Mouse (Mus musculus): Measurements from ENCODE around the gene Bach2. TPM values are rescaled to one million over a fixed set of nuclear protein-coding genes. Genes with fewer than 3 reads are reported as not detected.

The Bach2 gene
- polyA plus RNA-seq, 1 experiment from 2014 or later = 8.8 TPM

DNA sequence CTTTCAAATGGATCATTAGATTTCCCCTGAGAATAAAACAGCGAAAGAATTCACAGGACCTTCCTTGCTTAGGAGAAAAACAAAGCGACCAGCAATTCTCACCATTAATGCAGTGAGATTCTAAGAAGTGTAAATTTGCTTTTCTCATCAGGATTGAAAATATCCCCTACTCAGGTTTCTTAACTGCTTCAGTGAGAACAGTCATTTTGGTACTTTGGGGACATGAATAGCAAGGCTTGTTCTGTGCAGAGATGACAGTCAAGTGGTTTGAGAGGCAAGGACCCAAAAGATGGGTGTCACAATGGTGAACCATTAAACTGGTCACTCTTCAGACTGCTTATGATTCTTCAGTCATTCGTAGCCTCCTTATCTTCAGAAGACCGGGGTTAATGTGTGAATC is 263.6 kb downstream of the Bach2 start:
- Histone ChIP-seq H3K27ac (no peak overlapping the region), H3K9me3 (no peaks in the 10 kb centered on the region), H3K4me3 (no peak overlapping the region), H3K4me1 (peaks cover 14% of the 10 kb centered on the region; the same call in 1 of the 2 replicates), H3K27me3 (ENCODE audit: insufficient read depth, poor library complexity, severe bottlenecking) (no peaks in the 10 kb centered on the region), H3K36me3 (peaks cover 16% of the 10 kb centered on the region; the same call in 1 of the 2 replicates)
- DNase-seq (ENCODE audit: low spot score) = no peak
- WGBS = 80% methylated on average over 4 of the region's 4 CpGs

DNA sequence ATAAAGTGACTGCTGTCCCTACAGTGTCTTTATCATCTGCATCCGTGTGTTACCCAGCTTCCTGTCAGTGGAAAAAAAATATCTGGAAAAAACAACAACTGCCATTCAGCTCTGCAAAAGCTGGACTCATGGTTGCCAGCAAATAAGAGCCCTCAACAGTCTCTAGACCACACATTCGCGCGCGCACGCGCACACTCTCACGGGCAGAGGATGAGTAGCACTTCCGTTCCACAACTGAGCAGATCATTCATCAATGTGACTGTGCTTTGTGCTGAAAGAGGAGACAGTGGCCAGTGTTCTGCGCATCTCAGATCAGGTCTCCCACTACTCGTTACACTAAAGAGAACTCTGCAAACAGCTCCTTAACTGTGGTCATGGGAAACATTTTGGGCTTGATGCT is 265.6 kb downstream of the Bach2 start:
- Histone ChIP-seq H3K36me3 (peaks cover 16% of the 10 kb centered on the region; the same call in 1 of the 2 replicates), H3K27ac (0 out of 2 replicates have a peak overlapping the region, but pooled peaks have one; percentile 1)

DNA sequence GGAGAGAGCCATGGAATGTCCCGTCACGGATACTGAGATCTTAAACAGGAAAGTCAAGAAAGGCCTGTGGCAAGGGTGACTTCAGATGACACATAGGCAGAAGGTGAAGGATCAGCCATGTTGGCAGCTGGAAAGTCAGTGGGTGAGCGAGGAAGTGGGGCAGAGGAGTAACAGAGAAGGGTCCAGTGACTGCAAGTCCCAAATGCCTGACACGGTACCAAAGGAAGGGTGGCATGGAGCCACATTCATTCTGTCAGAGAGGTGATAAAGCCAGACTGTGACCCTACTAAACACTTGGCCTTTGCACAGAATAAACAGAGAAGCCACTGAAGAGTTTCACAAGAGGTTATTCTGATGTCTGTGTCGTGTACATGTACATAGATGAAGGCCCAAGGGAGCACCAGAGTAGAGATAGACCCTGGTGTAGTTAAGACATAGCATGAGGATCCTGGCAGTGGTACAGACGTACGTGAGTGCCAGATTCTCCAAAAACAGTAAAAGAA is 267.8 kb downstream of the Bach2 start:
- peaks cover 16% of the 10 kb centered on the region; the same call in 1 of the 2 replicates for H3K36me3 ChIP-seq
- peaks cover 34% of the 10 kb centered on the region for H3K4me1 ChIP-seq
- H3K4me3 ChIP-seq = no peak overlapping the region
- no peaks in the 10 kb centered on the region for H3K27me3 ChIP-seq (ENCODE audit: insufficient read depth, poor library complexity, severe bottlenecking)
- no peaks in the 10 kb centered on the region for H3K9me3 ChIP-seq
- DNase-seq (ENCODE audit: low spot score) = no peak
- WGBS = 83% methylated on average over 7 of the region's 7 CpGs
- H3K27ac ChIP-seq = no peak overlapping the region

More for the DNA sequence above, 265.6 kb downstream of the Bach2 start:
- Histone ChIP-seq H3K27me3 (ENCODE audit: insufficient read depth, poor library complexity, severe bottlenecking) (no peaks in the 10 kb centered on the region), H3K9me3 (no peaks in the 10 kb centered on the region), H3K4me3 (no peak overlapping the region), H3K4me1 (peaks cover 27% of the 10 kb centered on the region)
- no peak for DNase-seq (ENCODE audit: low spot score)
- WGBS = 75% methylated on average over 11 of the region's 11 CpGs

DNA sequence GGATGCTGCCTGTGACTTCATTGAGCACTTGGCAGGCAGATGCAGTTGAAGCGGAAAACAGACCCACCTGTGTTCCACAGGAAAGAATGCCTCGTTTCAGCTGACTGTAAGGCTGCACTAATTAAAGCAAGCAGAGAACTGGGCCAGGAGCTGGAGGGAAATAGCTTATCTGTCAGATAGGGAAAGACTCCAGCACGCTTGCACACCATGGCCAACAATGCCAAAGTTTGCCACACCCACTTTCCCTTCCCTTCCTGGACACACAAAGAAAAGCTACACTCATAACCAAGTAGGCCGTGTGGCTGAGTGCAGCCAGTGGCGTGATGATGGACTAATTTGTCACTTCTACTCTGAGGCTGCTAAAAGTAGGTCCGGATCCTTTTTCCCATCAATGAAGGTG is 268.4 kb downstream of the Bach2 start:
- H3K27ac ChIP-seq = no peak overlapping the region
- DNase-seq (ENCODE audit: low spot score) = no peak
- H3K36me3 ChIP-seq = peaks cover 12% of the 10 kb centered on the region; the same call in 1 of the 2 replicates
- H3K27me3 ChIP-seq (ENCODE audit: insufficient read depth, poor library complexity, severe bottlenecking) = no peaks in the 10 kb centered on the region
- H3K9me3 ChIP-seq = no peaks in the 10 kb centered on the region
- no peak overlapping the region for H3K4me3 ChIP-seq
- 58% methylated on average over 6 of the region's 6 CpGs for WGBS
- peaks cover 34% of the 10 kb centered on the region for H3K4me1 ChIP-seq

DNA sequence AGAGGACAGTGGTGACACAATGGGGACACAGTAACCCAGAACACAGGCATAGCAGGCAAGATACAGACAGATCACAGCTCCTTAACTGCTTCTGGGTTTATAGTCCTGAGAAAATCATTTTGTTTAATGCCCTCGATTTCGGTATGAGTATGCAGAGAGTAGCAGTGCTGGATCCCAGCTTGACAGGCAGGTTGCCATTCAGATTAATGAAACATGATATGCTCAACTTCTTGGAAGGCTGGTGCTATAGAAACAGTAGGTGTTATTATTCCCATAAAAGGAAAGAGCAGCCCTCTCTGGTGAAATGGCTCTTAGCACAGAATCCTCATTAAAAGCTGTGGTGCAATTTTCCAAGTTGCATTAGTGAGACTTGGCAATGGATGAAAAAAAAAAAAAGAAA is 270.0 kb downstream of the Bach2 start:
- Histone ChIP-seq H3K27me3 (ENCODE audit: insufficient read depth, poor library complexity, severe bottlenecking) (no peaks in the 10 kb centered on the region), H3K4me3 (no peak overlapping the region), H3K27ac (peak overlapping the region; percentile 73; the same call in 1 of the 2 replicates), H3K9me3 (no peaks in the 10 kb centered on the region), H3K4me1 (peaks cover 34% of the 10 kb centered on the region), H3K36me3 (0 out of 2 replicates have a peak, but pooled peaks cover 5% of the 10 kb centered on the region)
- WGBS = 72% methylated on average over 2 of the region's 2 CpGs
- no peak for DNase-seq (ENCODE audit: low spot score)

DNA sequence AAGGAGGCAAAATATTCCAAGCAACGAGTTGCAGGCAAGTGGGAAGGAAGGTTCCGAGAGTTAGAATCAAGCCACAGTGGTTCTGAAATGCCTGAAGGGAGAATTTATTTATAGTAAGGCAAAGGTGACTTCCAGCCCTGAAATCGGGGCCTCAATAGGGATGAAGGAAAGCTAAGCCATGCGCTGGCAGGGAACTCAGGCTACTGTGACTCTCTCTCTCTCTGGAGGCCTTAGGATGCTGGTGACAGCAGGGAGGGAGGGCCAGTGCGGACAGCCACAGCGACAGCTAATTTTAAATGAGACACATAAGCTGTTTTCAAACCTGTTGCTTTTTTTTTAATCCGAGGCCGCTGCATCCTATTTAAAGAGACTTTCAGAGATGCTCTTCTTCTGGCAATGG is 270.4 kb downstream of the Bach2 start:
- 46% methylated on average over 8 of the region's 8 CpGs for WGBS
- 0 out of 2 replicates have a peak, but pooled peaks cover 5% of the 10 kb centered on the region for H3K36me3 ChIP-seq
- H3K27me3 ChIP-seq (ENCODE audit: insufficient read depth, poor library complexity, severe bottlenecking) = no peaks in the 10 kb centered on the region
- H3K4me3 ChIP-seq = no peak overlapping the region
- no peak for DNase-seq (ENCODE audit: low spot score)
- peaks cover 34% of the 10 kb centered on the region for H3K4me1 ChIP-seq
- H3K9me3 ChIP-seq = no peaks in the 10 kb centered on the region
- peak overlapping the region; percentile 53; the same call in 1 of the 2 replicates for H3K27ac ChIP-seq

DNA sequence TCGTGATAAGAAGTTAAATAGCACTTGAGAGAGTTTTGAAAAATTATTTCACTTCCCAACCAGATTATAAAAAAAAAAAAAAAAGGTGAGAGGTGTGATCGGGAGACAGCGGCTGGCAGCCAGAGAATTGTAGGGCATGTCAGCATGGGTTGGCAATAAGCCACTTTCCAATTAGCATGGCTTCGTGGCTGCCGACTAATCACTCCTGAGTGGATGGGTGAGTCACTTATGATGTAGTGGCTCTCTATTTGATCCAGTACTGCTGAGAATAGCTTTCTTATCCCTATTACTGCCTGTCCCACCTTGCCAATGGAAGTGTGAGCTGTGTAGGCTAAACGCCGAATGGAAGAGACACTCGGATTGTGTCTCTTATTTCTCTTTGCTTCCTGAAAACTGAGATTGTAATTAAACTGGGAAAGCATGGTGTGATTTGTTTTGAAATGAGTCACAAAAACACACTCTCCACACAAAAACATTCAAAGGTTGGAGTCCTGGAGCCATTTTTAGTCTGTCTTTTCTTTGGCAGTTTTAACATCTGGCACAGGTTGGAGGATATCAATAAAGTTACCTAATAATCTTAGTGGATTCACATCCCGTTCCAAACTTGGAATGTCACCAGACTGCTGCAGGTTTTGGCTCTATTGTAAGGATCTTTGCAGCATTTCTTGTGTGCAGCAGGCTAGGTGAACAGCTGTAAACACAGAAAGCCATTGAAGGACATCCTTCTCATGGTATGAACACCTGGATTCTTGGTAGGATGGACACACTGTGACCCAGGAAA is 271.4 kb downstream of the Bach2 start:
- DNase-seq (ENCODE audit: low spot score) = no peak
- Histone ChIP-seq H3K9me3 (no peaks in the 10 kb centered on the region), H3K4me1 (peaks cover 34% of the 10 kb centered on the region), H3K4me3 (no peak overlapping the region), H3K27me3 (ENCODE audit: insufficient read depth, poor library complexity, severe bottlenecking) (no peaks in the 10 kb centered on the region), H3K27ac (0 out of 2 replicates have a peak overlapping the region, but pooled peaks have one; percentile 11), H3K36me3 (0 out of 2 replicates have a peak, but pooled peaks cover 3% of the 10 kb centered on the region)
- 57% methylated on average over 9 of the region's 9 CpGs for WGBS

DNA sequence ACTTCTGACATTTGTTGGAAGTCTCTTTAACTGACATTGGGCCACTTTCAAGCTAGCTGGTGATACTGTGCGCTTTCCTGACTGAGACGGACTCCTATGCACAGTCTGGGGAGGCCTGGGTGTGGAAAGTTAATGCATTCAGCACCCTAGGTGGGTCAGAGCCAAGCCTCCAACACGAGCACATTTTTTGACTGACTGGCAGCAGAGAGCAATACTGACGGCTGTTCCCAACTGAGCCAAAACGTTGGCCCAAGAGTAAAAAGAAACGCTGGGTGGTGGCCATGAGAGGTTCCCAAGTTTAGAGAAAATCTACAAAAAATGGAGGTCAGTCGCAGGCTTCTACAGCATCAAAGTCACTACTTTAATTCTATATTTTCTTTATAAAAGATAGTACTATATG is 272.3 kb downstream of the Bach2 start:
- Histone ChIP-seq H3K27ac (no peak overlapping the region), H3K4me3 (no peak overlapping the region), H3K4me1 (peaks cover 32% of the 10 kb centered on the region), H3K36me3 (no peaks in the 10 kb centered on the region), H3K9me3 (no peaks in the 10 kb centered on the region), H3K27me3 (ENCODE audit: insufficient read depth, poor library complexity, severe bottlenecking) (no peaks in the 10 kb centered on the region)
- no peak for DNase-seq (ENCODE audit: low spot score)
- WGBS = 80% methylated on average over 7 of the region's 7 CpGs

DNA sequence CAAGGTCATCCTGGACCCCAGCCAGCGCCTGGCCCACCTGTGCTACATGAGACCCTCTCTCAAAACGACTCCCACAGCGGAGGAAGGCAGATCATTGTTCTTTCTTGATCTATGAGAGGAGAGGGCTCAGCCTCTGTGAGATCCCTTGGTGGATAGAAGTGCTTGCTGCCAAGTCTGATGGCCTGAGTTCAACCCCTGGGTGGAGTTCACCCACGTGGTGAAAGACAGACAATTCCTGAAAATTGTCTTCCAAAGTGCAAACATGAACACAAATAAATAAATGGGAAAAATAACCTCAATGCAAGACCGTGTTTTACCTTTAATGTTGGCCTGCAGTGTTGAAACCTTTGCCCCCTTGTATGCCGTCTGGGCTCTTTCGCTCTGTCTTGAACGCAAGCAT is 277.5 kb downstream of the Bach2 start:
- Histone ChIP-seq H3K27ac (no peak overlapping the region), H3K9me3 (no peaks in the 10 kb centered on the region), H3K36me3 (no peaks in the 10 kb centered on the region), H3K27me3 (ENCODE audit: insufficient read depth, poor library complexity, severe bottlenecking) (no peaks in the 10 kb centered on the region), H3K4me3 (no peak overlapping the region), H3K4me1 (peaks cover 35% of the 10 kb centered on the region)
- 84% methylated on average over 8 of the region's 8 CpGs for WGBS
- peak; percentile 51 for DNase-seq (ENCODE audit: low spot score)

DNA sequence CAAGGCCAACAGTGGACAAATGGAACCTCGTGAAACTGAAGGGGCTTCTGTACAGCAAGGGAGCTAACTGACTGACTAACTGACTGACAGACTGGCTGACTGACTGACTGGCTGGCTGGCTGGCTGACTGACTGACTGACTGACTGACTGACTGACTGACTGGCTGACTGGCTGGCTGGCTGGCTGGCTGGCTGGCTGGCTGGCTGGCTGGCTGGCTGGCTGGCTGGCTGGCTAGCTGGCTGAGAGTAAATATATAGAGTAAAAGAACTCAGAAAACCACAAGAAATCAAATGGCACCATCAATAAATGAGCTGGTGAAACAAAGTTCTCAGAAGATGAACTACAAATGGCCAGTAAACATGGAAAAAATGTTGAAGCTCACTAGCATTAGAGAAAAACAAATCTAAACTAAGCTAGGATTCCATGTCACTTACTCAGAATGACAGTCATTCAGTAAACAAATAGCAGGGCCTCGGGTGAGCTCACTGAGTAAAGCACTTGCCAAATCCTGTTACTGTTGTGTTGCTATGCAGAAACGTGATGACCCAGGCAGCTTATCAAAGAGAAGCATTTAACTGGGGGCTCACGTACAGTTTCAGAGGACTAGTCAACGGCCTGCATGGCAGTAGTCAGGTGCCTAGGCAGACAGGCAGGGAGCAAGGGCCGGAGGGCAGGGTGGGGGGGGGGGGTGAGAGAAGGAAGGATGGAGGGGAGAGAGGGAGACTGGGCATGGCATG is 280.4 kb downstream of the Bach2 start:
- WGBS = 36% methylated on average over 6 of the region's 6 CpGs
- DNase-seq (ENCODE audit: low spot score) = no peak
- H3K9me3 ChIP-seq = no peaks in the 10 kb centered on the region
- H3K4me1 ChIP-seq = peaks cover 58% of the 10 kb centered on the region
- no peaks in the 10 kb centered on the region for H3K36me3 ChIP-seq
- no peaks in the 10 kb centered on the region for H3K27me3 ChIP-seq (ENCODE audit: insufficient read depth, poor library complexity, severe bottlenecking)
- peak overlapping the region; percentile 47 for H3K27ac ChIP-seq
- H3K4me3 ChIP-seq = no peak overlapping the region

DNA sequence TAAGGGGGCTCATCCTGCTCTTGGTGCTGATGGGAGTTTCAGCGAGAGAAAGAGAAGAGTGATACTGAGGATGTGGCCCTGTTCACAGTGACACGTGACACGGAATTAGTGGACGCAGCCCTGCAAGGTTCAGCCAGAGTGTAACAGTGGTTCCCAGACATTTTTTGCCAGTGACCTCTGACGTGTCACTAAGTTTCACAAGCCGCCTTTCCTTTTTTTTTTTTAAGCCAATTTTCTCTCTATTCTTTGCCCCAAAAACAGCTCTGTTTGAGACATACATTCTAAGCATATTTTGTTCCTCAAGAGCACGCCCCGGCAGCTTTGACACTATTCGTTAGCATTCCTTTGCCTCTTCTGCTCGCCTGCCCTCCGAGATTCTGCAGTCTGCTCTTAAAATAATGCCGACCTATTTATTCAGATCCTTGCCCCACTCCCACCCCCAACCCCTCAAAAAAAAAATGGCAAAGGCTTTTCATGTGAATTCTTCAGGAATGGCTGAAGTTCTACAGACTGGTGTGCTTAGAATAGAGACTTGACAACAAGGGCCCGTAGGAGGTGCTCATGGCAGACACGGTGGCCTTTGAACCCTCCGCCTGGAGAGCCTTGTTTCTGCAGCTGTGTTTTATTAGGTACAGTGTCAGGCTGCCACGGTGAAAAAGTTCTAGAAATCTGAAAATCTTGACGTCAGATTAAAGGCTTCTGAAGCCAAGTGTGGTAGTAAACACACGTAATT is 282.2 kb downstream of the Bach2 start:
- Histone ChIP-seq H3K36me3 (no peaks in the 10 kb centered on the region), H3K4me1 (peaks cover 72% of the 10 kb centered on the region), H3K27me3 (ENCODE audit: insufficient read depth, poor library complexity, severe bottlenecking) (no peaks in the 10 kb centered on the region), H3K27ac (peak overlapping the region; percentile 67; the same call in 1 of the 2 replicates), H3K4me3 (no peak overlapping the region), H3K9me3 (no peaks in the 10 kb centered on the region)
- 40% methylated on average over 18 of the region's 18 CpGs for WGBS
- no peak for DNase-seq (ENCODE audit: low spot score)

DNA sequence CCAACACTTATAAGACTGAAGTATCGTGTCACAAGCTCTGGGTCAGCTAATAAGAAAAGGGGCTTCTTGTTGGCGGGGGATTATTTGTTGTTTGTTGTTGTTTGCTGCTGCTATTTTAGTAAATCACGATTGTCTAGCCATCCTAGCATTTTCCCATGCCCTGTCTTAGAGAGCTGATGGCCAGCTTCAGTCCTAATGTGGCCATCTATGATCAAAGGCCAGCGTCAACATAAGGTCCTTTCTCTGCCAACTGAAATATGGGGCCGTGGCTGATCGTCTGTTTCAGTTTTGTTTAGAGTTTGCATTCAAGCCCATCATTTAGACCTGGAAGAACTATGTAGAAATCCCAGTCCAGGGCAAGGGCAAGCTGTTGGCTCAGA is 282.7 kb downstream of the Bach2 start:
- WGBS = 72% methylated on average over 6 of the region's 6 CpGs
- no peak for DNase-seq (ENCODE audit: low spot score)
- H3K27me3 ChIP-seq (ENCODE audit: insufficient read depth, poor library complexity, severe bottlenecking) = no peaks in the 10 kb centered on the region

More for the DNA sequence above, 282.7 kb downstream of the Bach2 start:
- Histone ChIP-seq H3K9me3 (no peaks in the 10 kb centered on the region), H3K4me3 (no peak overlapping the region), H3K4me1 (peaks cover 73% of the 10 kb centered on the region), H3K36me3 (no peaks in the 10 kb centered on the region), H3K27ac (peak overlapping the region; percentile 67; the same call in 1 of the 2 replicates)
